Mouse (Mus musculus) left cerebral cortex, adult 9 months (tissue): ENCODE data around the gene Setdb1.
A peak's percentile ranks its signal among the peaks of the same experiment; 100 is the strongest.
"Not testable (repeated sequence)": the region's sequence is repeated elsewhere in the genome, so short reads cannot be mapped to it uniquely, and the experiment has no call there.

ENCODE experiments used
- DNase-seq, 2 experiments: peaks; one replicate each; pipeline ENCODE4 v3.0.0; 2022; ENCODE audit warnings: low spot score in 2 of 2

Gene Setdb1

GRCm38 (mm10) chr3:95356701-95357449 lies at the start of gene Setdb1:
Gene Setdb1, minus strand, starts transcription at chr3:95357202.
- DNase-seq = peak; percentile 69 to 93

- DNase-seq = no peak
These were observed 45.7 kb upstream of the Setdb1 start, which contains the start of gene 4930558C23Rik for GRCm38 (mm10) chr3:95402741-95403140. Gene 4930558C23Rik, minus strand, starts transcription at chr3:95402841.

- no peak for DNase-seq
These were observed 37.4 kb upstream of the Setdb1 start for GRCm38 (mm10) chr3:95394385-95394784.

GRCm38 (mm10) chr3:95385401-95386075 lies 28.5 kb upstream of the Setdb1 start:
- DNase-seq = no peak

GRCm38 (mm10) chr3:95373208-95373607 lies 16.2 kb upstream of the Setdb1 start:
- DNase-seq = no peak

- no peak for DNase-seq
These were observed 13.1 kb upstream of the Setdb1 start for GRCm38 (mm10) chr3:95370101-95370500.

GRCm38 (mm10) chr3:95360276-95360675 lies 3.3 kb upstream of the Setdb1 start:
- DNase-seq = not testable (repeated sequence)

- DNase-seq = no peak
These were observed 744 bp upstream of the Setdb1 start for GRCm38 (mm10) chr3:95357746-95358145.

- not testable (repeated sequence) for DNase-seq
These were observed 974 bp downstream of the Setdb1 start for GRCm38 (mm10) chr3:95355911-95356544.

- DNase-seq = no peak
These were observed 7.5 kb downstream of the Setdb1 start for GRCm38 (mm10) chr3:95349491-95349890.

- not testable (repeated sequence) for DNase-seq
These were observed 8.7 kb downstream of the Setdb1 start for GRCm38 (mm10) chr3:95348343-95348742.

- no peak for DNase-seq
These were observed 10.5 kb downstream of the Setdb1 start for GRCm38 (mm10) chr3:95346454-95346853.

- not testable (repeated sequence) for DNase-seq
These were observed 13.5 kb downstream of the Setdb1 start for GRCm38 (mm10) chr3:95343356-95344000.

- DNase-seq = no peak
These were observed 18.8 kb downstream of the Setdb1 start for GRCm38 (mm10) chr3:95338251-95338650.

- no peak for DNase-seq
These were observed 19.7 kb downstream of the Setdb1 start for GRCm38 (mm10) chr3:95337345-95337744.

- DNase-seq = no peak
These were observed 25.5 kb downstream of the Setdb1 start for GRCm38 (mm10) chr3:95331528-95331927.

- no peak for DNase-seq
These were observed 28.1 kb downstream of the Setdb1 start for GRCm38 (mm10) chr3:95328803-95329404.

GRCm38 (mm10) chr3:95324454-95325144 lies 32.4 kb downstream of the Setdb1 start:
- DNase-seq = no peak

- no peak for DNase-seq
These were observed 33.6 kb downstream of the Setdb1 start for GRCm38 (mm10) chr3:95323429-95323828.

- peak in 1 of 2 experiments; percentile 33 for DNase-seq
These were observed 37.0 kb downstream of the Setdb1 start for GRCm38 (mm10) chr3:95319701-95320625.
